Mouse (Mus musculus) left cerebral cortex, postnatal 36 days (tissue): ENCODE results near the gene Il34. TPM values are rescaled to one million over a fixed set of nuclear protein-coding genes. Genes with fewer than 3 reads are reported as not detected.

Experiments used
- DNase-seq, 2 experiments: peaks; one replicate each; pipeline ENCODE4 v3.0.0; 2021 to 2022; ENCODE audit warnings: low spot score in 2 of 2, mixed read lengths in 1 of 2
- intact Hi-C: fragments of 180-260 bp; cut with DNase I; formaldehyde crosslinking; loops from one replicate; pipeline ENCODE4 v1.15.1; 2025
- total RNA-seq, 2 experiments: library from RNA; stranded (reverse); gene quantifications; 2 replicates each; pipeline ENCODE4 v1.2.3; 2021

The Il34 gene
- total RNA-seq = 100 to 1,000 TPM; 103 to 107 TPM

DNA sequence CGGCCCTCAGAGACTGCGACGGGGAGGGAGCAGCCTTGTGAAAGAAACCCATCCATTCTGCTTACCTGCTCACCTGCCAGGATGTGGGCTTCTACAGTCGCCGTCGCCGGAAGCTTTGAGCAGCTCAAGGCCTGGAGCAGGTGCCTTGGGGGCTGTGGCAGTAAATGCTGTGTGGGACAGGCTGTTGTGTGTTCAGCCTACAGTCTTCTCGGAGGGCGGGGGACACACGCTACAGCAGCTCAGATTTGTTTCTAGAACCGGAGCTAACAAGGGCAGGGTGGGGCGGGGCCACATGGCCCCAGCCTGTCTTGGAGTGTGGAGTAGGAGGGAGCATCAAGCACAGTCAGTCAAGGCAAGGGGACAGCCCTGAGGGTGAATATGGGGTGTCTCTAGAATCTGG is at the start of gene Il34:
Gene Il34 (minus strand): TSS at position 256 of the 400 bp plus-strand sequence.
- intact Hi-C loops = loop anchor here (5.0 kb wide), 1 partner anchor 53 kb away; no protein-coding TSS in a partner anchor
- no peak for DNase-seq

DNA sequence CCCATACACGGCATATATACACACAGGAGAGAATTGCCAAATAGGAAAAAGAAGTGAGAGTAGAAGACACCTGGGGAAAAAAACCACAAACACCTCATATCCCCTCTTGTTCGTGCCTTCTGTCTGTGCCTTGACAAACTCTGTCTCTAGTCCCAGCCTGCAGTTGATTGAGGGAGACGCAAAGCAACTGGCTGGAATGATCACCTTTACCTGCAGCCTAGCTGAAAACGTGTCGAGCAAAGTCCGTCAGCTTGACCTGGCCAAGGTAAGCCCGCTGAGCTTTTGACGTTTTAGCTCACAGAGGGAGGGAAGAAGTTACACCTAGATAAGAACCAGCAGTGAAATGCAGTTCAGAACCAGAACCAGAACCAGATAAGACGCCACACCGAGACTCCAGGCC is 45.5 kb upstream of the Il34 start:
- no peak for DNase-seq
- intact Hi-C loops = loop anchor here (10.0 kb wide), 1 partner anchor 134 kb away; no protein-coding TSS in a partner anchor

DNA sequence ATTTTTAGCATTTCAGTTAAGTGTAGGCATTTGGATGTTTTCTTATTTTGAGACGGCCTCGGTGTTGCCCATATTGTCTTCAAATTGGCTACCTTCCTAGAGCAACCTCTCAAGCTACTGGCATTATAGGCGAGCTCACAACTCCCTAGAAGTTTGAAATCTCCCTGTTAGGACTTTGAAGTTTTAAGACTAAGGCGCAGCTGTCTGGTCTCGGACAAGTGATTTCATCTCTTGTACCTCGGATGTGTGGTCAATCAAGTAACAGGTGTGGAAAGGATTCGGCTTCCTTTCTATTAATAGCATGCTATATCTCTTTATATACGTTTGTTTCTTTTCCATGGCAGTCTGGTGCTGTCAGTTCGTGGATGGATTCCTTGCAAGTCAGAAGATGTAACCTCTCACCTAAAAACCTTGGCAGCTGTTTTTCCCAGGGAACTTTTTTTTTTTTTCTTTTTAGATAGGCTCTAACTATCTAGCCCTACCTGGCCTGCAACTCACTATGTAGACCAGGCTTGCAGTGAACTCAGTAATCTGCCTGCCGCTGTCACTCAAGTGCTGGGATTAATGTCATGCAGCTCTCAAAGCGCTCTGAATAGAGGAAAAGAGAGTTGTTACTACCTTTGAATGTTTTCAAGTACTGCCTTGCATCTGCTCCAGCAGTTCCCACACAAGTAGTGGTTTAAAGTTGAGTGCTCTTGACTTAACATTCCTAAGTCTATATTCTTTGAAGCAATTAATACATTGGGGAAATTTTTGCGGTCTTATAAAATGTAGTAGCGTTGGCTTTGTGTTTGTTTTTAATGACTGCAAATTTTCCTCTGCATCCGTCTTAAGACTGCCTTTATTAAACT is 42.1 kb upstream of the Il34 start:
- intact Hi-C loops = loop anchor here (2.0 to 10.0 kb wide), 2 partner anchors 93 to 203 kb away; no protein-coding TSS in a partner anchor
- DNase-seq = no peak

DNA sequence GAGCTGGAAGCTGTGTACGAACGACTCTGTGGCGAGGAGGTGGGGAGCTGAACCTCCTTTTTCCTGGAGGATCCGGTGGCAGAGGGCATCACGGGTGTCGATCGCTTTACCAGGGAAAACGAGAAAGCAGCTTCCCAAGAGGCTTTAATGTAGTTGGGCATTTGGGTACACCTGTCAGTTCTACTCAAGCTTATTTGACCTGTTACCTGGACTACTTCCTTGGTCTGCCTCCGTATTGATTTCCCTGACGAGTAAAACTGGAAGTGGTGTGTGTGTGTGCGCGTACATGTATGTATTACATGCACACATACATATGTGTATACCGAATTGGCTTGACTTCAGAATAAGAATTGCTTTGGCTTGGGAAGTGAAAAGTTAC is 41.4 kb upstream of the Il34 start:
- intact Hi-C loops = loop anchor here (2.0 to 10.0 kb wide), 2 partner anchors 92 to 202 kb away; no protein-coding TSS in a partner anchor
- DNase-seq = no peak

DNA sequence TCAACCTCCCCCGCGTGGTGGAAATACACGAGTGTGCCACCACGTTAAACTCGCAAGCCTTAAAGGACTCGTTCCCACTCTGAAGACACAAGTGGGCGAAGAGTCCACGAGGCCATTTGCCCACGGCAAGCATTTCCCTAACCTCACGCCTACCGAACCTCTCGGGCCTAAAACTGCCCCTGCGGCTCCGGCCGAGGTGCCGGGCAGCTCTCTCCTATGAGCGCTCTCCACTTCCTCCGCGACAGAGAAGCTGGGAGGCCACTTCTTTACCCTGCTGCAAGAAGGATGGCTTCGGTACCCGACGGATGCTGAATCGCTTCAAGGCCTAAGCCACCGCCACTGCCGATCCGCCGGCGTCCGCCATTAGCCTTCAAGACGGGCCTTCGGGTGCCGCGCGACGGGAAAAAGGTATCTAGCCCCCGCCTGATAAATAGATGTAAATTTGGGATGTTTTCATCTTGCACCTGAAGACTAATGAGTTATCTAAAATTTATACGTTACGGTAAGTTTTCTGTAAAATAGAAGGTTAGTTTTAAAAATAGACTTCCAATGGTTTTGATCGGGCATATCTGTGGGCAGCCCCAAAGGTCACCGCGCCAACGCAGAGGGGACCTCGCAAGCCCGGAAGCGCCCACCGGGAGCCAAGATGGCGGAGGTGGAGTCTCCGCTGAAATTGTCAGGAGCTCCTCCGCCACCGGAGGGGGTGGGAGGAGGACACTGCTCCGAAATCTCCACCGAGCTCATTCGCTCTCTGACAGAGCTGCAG is 40.9 kb upstream of the Il34 start, which contains the start of the genes Cog4 and Sf3b3:
Gene Cog4 (plus strand): TSS at position 196 of the 766 bp plus-strand sequence.
Gene Sf3b3 (minus strand): TSS at position 383 of the 766 bp plus-strand sequence.
- peak; percentile 85 to 86 for DNase-seq
- intact Hi-C loops = loop anchor here (2.0 to 10.0 kb wide), 2 partner anchors 92 to 202 kb away; no protein-coding TSS in a partner anchor

GRCm38 (mm10) chr8:110845821-110846404 is 40.2 kb upstream of the Il34 start:
- no peak for DNase-seq
- intact Hi-C loops = loop anchor here (2.0 to 10.0 kb wide), 2 partner anchors 91 to 201 kb away; no protein-coding TSS in a partner anchor

DNA sequence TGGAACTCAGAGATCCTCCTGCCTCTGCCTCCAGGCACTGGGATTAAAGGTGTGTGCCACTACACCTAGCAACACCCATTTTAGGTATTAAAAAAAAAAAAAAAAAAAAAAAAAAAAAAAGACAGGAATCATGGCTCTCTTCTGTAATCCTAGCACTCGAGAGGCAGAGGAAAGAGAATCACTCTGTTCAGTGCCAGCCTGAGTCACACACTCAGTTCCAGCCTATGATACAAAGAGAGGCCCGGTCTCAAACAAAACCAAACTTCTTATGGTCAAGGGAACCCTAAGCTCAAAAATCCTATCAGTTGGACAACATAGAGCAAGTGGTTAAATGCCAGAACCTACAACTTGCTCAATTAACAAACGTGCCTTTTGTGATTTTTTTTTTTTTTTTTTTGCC is 39.2 kb upstream of the Il34 start:
- no peak for DNase-seq
- intact Hi-C loops = loop anchor here (10.0 kb wide), 1 partner anchor 200 kb away; no protein-coding TSS in a partner anchor

- intact Hi-C loops = loop anchor here (10.0 kb wide), 1 partner anchor 198 kb away; no protein-coding TSS in a partner anchor
- no peak for DNase-seq
Measured at GRCm38 (mm10) chr8:110843207-110843606, 37.5 kb upstream of the Il34 start.

DNA sequence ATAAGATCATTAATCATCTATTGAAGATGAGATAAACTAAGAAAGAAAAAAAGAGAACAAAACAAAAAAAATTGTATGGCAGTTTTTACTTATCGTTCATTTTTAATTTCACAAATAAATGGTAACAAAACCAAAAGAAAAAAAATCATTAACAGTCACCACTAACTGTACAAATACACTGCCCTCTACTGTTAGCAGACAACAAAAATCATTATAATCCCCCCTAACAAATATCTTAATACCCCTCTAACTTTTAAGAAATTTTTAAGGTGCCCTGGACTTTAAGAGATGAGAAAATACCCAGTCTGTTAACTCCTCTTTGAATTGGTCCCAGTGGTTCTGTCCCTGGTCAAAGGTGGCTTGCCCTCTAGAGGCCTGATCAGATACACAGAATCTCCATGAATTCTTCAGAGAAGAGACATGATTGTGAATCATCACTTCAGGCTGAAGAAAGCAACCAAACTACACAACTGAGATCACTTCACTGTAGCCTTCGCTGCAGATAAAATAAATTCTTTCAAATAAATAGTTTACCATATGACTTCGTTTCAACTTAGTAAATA is 36.4 kb upstream of the Il34 start:
- intact Hi-C loops = loop anchor here (10.0 kb wide), 1 partner anchor 197 kb away; no protein-coding TSS in a partner anchor
- DNase-seq = no peak

DNA sequence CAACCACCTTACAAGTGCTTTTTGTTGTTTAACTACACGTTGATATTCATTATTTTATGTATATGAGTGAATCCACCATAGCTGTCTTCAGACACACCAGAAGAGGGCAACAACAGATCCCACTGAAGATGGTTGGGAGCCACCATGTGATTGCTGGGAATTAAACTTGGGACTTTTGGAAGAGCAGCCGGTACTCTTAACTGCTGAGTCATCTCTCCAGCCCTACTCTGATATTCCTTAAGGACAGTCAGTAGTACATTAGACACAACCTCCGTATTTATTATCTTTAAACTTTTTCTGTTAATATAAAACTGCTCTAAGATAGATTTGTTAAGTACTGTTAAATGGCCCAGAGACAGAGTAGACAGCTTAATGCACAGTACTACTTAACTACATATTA is 26.2 kb upstream of the Il34 start:
- DNase-seq = no peak
- intact Hi-C loops = no loop called here

DNA sequence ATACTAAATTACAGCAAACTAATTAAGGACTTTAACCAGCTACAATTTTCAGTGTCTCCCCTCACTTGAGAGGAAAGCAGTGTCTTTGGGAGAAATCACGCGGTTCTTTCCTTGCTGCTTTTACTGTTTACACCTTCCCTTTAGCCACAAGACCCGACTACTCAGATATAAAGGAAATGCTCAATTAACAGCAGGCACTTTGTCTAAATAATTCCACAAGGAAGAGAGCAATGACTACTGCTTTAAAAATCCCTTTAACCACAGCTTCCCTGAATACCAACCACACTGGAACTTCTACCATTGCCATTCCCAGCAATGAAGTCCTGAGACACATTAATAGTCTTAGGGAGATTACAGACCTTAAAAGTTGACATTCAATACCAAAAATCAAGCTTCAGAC is 22.8 kb upstream of the Il34 start:
- intact Hi-C loops = no loop called here
- DNase-seq = no peak

DNA sequence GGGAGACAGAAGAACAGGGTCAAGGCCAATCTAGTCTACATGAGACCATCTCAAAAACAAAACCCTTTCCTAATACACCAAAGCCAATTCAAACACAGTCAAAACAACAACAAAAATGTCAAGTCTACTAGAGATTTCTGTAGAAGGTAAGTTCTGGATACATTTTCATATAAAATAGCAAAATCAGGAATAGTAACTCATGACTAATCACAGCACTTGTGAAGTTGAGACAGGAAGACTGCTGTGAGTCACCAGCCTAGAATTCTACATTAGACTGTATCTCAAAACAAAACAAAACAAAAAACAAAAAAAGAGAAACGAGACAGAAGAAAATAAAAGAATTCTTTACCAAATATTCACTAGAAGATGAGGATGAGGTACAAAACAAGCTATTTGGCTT is 19.1 kb upstream of the Il34 start:
- no peak for DNase-seq
- intact Hi-C loops = loop anchor here (5.0 kb wide), 1 partner anchor 73 kb away; no protein-coding TSS in a partner anchor

GRCm38 (mm10) chr8:110821960-110822359 is 16.2 kb upstream of the Il34 start:
- intact Hi-C loops = loop anchor here (5.0 kb wide), 1 partner anchor 70 kb away; no protein-coding TSS in a partner anchor
- no peak for DNase-seq

- intact Hi-C loops = loop anchor here (5.0 kb wide), 1 partner anchor 68 kb away; no protein-coding TSS in a partner anchor
- no peak for DNase-seq
Measured at GRCm38 (mm10) chr8:110820257-110820656, 14.5 kb upstream of the Il34 start.

- intact Hi-C loops = no loop called here
- no peak for DNase-seq
Measured at GRCm38 (mm10) chr8:110818593-110818992, 12.9 kb upstream of the Il34 start.

GRCm38 (mm10) chr8:110816990-110817389 is 11.3 kb upstream of the Il34 start:
- no peak for DNase-seq
- intact Hi-C loops = no loop called here

GRCm38 (mm10) chr8:110815308-110815707 is 9.6 kb upstream of the Il34 start:
- no peak for DNase-seq
- intact Hi-C loops = no loop called here

DNA sequence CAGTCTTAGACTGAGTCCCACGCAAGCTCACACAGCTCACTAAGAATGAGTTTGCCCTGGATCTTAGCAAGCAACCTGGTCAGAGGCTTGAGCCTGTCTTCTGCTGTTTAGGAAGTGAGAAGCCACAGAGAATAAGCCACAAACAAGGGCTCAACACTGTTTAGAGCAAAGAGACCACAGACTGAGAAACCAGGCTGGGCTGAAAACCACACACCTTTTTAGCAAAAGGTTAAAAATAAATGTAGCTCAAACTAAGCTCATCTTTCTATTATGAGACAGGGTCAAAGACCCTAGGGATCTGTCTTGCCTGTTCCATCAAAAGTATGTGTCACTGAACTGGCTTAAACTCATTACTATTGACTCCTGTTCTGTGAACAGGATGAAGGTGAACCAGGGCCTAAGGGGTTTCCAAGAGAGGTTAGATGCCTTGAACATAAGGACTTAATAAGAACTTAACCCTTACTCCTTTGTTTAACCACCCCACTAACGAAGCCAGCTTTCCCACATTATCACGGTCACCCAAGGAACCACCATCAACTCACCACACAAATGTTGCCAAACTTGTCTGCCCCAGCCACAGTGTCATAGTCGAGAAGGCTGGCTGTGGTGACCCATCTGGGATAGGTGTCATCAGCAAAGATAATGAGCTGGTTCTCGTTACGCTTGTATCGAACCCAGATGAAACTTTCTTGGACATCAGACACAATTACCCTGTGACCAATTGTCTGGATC is 7.5 kb upstream of the Il34 start:
- no peak for DNase-seq
- intact Hi-C loops = no loop called here
